Mouse (Mus musculus) liver, embryonic 15.5 days (tissue): Measurements from ENCODE around the gene Hsf4. TPM values are rescaled to one million over a fixed set of nuclear protein-coding genes. Genes with fewer than 3 reads are reported as not detected.

Experiments
- ATAC-seq: fragments of 200-750 bp; cut with Nextera tagmentation; 2 replicates; pipeline ENCODE4 v1.8.0; 2017; ENCODE audit warnings: moderate number of reproducible peaks, mild to moderate bottlenecking, moderate library complexity; ENCODE audit not compliant: insufficient read depth
- H3K27ac ChIP-seq: fragments of 300-500 bp; sonication (generic); replicated peaks from 2 replicates; pipeline ENCODE4 v1.5.1; 2015; ENCODE audit warnings: mild to moderate bottlenecking, inconsistent platforms
- H3K27me3 ChIP-seq: fragments of 300-500 bp; sonication (generic); 2 replicates; pipeline ENCODE4 v1.6.1; 2015; ENCODE audit warnings: mild to moderate bottlenecking, inconsistent platforms
- H3K36me3 ChIP-seq: fragments of 300-500 bp; sonication (generic); replicated peaks from 2 replicates; pipeline ENCODE4 v1.6.1; 2015; ENCODE audit warnings: moderate library complexity, mild to moderate bottlenecking, inconsistent platforms
- H3K4me1 ChIP-seq: fragments of 300-500 bp; sonication (generic); replicated peaks from 2 replicates; pipeline ENCODE4 v1.6.1; 2015; ENCODE audit warnings: inconsistent platforms
- H3K4me2 ChIP-seq: fragments of 300-500 bp; sonication (generic); 2 replicates; pipeline ENCODE4 v1.6.1; 2015; ENCODE audit warnings: moderate library complexity, mild to moderate bottlenecking, inconsistent platforms
- H3K4me3 ChIP-seq: fragments of 300-500 bp; sonication (generic); replicated peaks from 2 replicates; pipeline ENCODE4 v1.5.1; 2015; ENCODE audit warnings: mild to moderate bottlenecking, inconsistent platforms
- H3K9ac ChIP-seq: fragments of 300-500 bp; sonication (generic); 2 replicates; pipeline ENCODE4 v1.6.1; 2015; ENCODE audit warnings: moderate library complexity, mild to moderate bottlenecking, inconsistent platforms
- H3K9me3 ChIP-seq: fragments of 300-500 bp; sonication (generic); replicated peaks from 2 replicates; pipeline ENCODE4 v1.6.1; 2016; ENCODE audit warnings: inconsistent platforms
- WGBS: fragments of 180-500 bp; shearing (Covaris S2); methylation state at CpG from one replicate; pipeline ENCODE4 v1.1.7; 2015; ENCODE audit warnings: mixed read lengths; ENCODE audit not compliant: insufficient replicate concordance; 5-methylcytosine and 5-hydroxymethylcytosine counted together
- microRNA counts: library from miRNA; unstranded; fragments of <30 nt; microRNA quantifications from one replicate; lab custom pipeline; 2016
- microRNA-seq: library from miRNA; unstranded; fragments of <30 nt; microRNA quantifications from one replicate; pipeline ENCODE4, GENCODE M21; 2016
- polyA plus RNA-seq: library from polyadenylated mRNA; unstranded; fragments of >200 nt; fragmentation: Nextera tagmentation; extraction: Ambion mirVana; gene quantifications from 2 replicates; pipeline ENCODE4 v1.2.1, GENCODE M21; 2015

Gene Hsf4
- polyA plus RNA-seq, 1 experiment from 2014 or later: not detected

GRCm38 (mm10) chr8:105323183-105323582, 53.6 kb downstream of the Hsf4 start:
- ATAC-seq: peak; percentile 83
- H3K27me3 ChIP-seq: no peaks in the 10 kb centered on the region
- H3K9ac ChIP-seq: peak overlapping the region; percentile 56
- 24% methylated on average over 4 of the region's 4 CpGs for WGBS
- H3K9me3 ChIP-seq: no peaks in the 10 kb centered on the region
- peaks cover 40% of the 10 kb centered on the region for H3K36me3 ChIP-seq
- H3K27ac ChIP-seq: peak overlapping the region; percentile 96
- H3K4me1 ChIP-seq: peaks cover 80% of the 10 kb centered on the region
- peak overlapping the region; percentile 73 for H3K4me3 ChIP-seq
- peak overlapping the region; percentile 84 for H3K4me2 ChIP-seq

MicroRNAs encoded within 50 kb of the gene (microRNA counts, 519-probe panel; counts per million panel counts)
- microRNA mmu-miR-328 (lab: Ali Mortazavi, UCI): 2,410 counts per million, percentile 41 among the panel's probes with 10 or more counts

Small RNAs within 50 kb of the gene (microRNA-seq; reads per million reads assigned to microRNA genes)
- gene Gm27320: not detected
- gene Mir328: 310 reads per million, percentile 65 among the genes with 10 or more reads in this experiment

Other genes with a start within 250 kb of the Hsf4 start
- 0.58 and 0.97 TPM in 2 replicates for gene Ces3a, start 221.2 kb upstream of the Hsf4 start, polyA plus RNA-seq
- not detected in 2 replicates for gene Ces3b, start 186.0 kb upstream of the Hsf4 start, polyA plus RNA-seq
- not detected in 2 replicates for gene Ces4a, start 138.0 kb upstream of the Hsf4 start, polyA plus RNA-seq
- 6.5 and 7.0 TPM in 2 replicates for gene Cbfb, start 99.1 kb upstream of the Hsf4 start, polyA plus RNA-seq
- 16.9 and 20.3 TPM in 2 replicates for gene D230025D16Rik, start 44.7 kb upstream of the Hsf4 start, polyA plus RNA-seq
- gene B3gnt9, start 14.6 kb upstream of the Hsf4 start, polyA plus RNA-seq: 2.3 and 2.4 TPM in 2 replicates
- 14.9 and 15.5 TPM in 2 replicates for gene Tradd, start 5.2 kb upstream of the Hsf4 start, polyA plus RNA-seq
- 1.2 and 1.3 TPM in 2 replicates for gene Fbxl8, start 5.2 kb upstream of the Hsf4 start, polyA plus RNA-seq
- gene Nol3, start 6.3 kb downstream of the Hsf4 start, polyA plus RNA-seq: 0.22 and 0.30 TPM in 2 replicates
- gene 4931428F04Rik, start 20.1 kb downstream of the Hsf4 start, polyA plus RNA-seq: 0.59 and 0.68 TPM in 2 replicates
- 6.0 and 6.7 TPM in 2 replicates for gene Exoc3l, start 26.3 kb downstream of the Hsf4 start, polyA plus RNA-seq
- 197 and 211 TPM in 2 replicates for gene E2f4, start 27.9 kb downstream of the Hsf4 start, polyA plus RNA-seq
- 3.4 and 4.4 TPM in 2 replicates for gene Elmo3, start 35.8 kb downstream of the Hsf4 start, polyA plus RNA-seq
- gene Lrrc29, start 56.5 kb downstream of the Hsf4 start, polyA plus RNA-seq: 10.4 and 11.8 TPM in 2 replicates
- gene Tmem208, start 56.6 kb downstream of the Hsf4 start, polyA plus RNA-seq: 91.2 and 91.8 TPM in 2 replicates
- 0.53 and 0.70 TPM in 2 replicates for gene Fhod1, start 78.2 kb downstream of the Hsf4 start, polyA plus RNA-seq
- 0.13 TPM in 2 replicates for gene Slc9a5, start 79.0 kb downstream of the Hsf4 start, polyA plus RNA-seq
- not detected in 2 replicates for gene Plekhg4, start 103.5 kb downstream of the Hsf4 start, polyA plus RNA-seq
- gene Kctd19, start 143.7 kb downstream of the Hsf4 start, polyA plus RNA-seq: not detected in 2 replicates
- gene Lrrc36, start 143.8 kb downstream of the Hsf4 start, polyA plus RNA-seq: 0.12 and 0.13 TPM in 2 replicates
- 3.1 and 4.8 TPM in 2 replicates for gene Tppp3, start 201.7 kb downstream of the Hsf4 start, polyA plus RNA-seq
- 1.9 and 2.3 TPM in 2 replicates for gene Zdhhc1, start 227.1 kb downstream of the Hsf4 start, polyA plus RNA-seq
- gene Hsd11b2, start 249.0 kb downstream of the Hsf4 start, polyA plus RNA-seq: 0.40 and 0.58 TPM in 2 replicates